Mouse (Mus musculus): Measurements from ENCODE around the gene Cadm2. TPM values are rescaled to one million over a fixed set of nuclear protein-coding genes. Genes with fewer than 3 reads are reported as not detected.

Gene Cadm2
- polyA plus RNA-seq, 2 experiments from 2014 or later = 0.38 TPM; not detected in 1

DNA sequence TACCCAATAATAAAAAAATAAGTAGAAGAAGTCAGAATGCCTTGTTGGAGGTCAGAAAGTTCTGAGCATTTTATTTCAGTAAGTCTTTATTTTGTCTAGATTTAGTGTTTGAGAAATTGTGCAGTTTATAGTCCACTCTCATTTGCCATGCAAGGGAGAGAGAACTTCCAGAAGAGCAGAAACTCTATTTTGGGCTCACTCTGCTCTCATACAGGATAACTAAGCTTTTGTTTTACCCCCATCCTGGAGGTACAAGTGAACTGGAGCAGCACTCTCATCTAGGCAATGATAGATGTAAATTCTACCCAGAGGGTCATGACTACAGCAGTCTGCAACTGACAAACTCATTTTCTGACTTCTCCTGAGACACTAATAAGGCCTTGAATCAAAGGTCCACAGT lies 925.9 kb downstream of the Cadm2 start:
- ATAC-seq = no peak

DNA sequence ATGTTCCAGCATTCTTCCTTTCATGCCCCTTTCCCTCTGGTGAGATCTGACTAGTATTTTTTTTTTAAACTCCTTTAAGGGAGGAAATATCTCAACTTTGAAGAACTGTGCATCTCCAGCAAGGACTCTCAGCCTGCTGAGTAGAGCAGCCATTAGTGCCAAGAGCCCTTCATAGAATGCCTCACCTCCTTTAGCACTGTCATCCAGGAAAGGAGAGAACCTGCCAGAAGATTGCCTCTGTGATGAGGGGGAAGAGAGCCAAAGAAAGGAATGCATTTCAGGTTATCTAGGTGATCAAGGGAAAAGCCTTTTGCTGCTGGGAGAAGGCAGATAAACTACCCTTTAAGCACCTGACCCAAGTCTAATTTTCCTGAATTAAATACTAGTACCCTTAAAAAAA lies 943.5 kb downstream of the Cadm2 start:
- no peak for ATAC-seq

DNA sequence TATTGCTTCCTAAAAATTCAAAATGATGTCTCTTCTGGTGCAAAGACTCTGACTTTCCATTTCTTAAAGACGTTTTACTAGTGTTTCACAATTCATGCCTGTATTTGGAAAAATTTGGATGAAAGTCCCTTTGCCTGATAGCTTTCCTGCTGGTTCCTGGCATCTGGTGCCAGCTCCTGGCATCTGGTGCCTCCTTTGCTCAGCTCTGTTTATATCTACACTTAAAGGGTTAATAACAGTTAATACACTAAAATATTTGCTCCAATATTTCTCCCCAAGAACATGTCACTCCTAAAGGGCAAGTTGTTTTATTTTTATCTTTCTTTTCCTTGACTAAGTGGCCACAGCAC lies 969.7 kb downstream of the Cadm2 start:
- ATAC-seq = no peak

DNA sequence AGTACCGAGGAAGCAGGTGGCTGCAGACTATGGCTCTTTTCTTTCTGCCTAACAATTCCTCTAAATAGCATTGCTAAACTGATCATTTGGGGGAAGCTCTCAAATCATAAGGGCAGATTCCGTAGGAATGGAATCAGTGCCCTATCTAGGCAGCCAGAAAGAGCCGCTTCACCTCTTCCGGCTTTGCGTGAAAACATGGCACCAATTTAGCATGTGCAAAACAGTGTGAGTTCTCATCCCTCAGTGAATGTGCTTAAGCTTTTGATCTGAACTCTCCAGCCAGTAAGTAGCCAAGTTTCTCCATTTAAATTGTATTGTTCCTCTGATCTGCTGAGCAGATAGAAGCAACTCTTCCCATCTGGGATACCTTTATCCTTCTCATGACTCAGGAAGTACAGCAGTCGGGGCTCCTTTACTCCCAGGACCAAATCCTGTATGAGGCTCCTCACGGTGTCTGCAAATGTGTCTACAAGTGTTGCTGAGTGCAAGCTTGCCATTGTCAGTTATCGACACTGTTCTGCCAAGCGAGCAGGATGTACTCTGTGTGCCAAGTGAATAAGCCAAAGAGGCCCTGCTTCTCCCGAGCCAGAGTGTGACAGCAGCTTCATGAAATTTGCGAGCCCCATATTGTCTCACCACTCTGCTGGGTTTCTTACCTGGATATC lies 970.2 kb downstream of the Cadm2 start:
- ATAC-seq = no peak

DNA sequence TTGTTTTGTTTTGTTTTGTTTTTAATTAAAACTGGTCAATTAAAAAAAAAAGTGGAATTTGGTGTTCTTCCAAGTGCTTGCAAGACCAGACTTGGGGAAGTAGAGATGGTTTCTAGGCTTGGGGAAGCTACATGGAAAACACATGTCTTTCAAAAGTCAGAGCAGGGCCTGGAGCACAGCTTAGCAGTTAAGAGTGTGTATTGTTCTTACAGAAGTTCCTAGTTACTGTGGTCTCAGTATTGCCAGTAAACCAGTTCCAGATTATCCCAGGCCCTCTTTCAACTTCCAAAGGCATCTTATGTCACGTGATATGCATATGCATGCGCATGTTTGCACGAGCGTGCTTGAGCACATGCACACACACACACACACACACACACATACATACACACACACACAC lies 972.9 kb downstream of the Cadm2 start:
- no peak for ATAC-seq

DNA sequence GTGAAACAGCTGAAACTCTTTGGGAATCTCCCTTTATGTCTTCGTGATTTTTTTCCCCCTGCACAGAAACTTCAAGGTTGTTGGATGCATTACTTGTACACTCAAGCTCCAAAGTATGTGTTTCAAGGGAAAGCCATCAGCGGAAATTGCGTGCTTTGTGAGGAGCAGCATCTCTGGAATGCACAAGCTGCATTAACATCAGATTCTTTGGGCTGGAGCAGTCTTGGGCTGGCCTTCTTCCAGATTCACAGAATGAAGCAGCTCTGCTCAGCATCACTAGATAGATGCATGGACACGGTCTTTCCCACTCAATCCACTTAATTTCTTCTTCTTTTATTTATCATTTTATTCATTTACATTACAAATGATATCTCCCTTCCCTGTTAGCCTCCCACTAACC lies 977.1 kb downstream of the Cadm2 start:
- no peak for ATAC-seq

DNA sequence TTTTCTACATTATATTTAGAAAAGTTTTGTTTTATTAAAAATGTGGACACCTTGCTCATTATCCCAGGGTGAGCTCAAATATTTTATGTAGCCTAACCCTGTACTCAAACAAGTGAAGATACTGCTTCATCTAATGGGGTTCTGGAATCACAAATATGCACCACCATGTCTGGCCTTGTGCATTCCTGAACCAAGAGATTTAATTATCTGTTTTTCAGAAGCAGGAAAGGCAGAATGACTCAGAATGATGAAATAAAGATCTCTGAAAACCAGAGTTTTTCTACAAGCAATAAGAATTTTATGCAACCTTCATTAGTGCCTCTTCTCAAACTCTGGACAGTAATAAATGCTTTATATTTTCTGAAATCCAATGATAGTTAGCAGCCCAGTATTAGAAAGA lies 993.2 kb downstream of the Cadm2 start:
- ATAC-seq = no peak

DNA sequence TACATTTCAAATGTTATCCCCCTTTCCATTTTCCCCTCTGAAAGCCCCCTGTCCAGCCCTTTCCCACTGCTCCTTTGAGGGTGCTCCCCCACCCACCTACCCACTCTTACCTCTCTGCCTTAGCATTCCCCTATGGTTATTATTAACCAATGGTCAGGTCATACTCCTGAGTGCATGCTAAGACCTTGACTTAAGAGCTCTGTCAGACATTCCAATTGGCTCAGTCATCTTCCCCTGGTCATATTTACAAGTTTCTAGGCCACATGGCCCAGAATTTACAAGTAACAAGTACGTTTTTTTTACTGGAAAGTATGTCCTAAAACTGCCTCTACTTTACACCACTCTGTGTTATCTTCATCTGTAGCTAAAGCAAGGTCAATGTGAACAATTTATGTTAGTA lies 998.3 kb downstream of the Cadm2 start:
- ATAC-seq = no peak

DNA sequence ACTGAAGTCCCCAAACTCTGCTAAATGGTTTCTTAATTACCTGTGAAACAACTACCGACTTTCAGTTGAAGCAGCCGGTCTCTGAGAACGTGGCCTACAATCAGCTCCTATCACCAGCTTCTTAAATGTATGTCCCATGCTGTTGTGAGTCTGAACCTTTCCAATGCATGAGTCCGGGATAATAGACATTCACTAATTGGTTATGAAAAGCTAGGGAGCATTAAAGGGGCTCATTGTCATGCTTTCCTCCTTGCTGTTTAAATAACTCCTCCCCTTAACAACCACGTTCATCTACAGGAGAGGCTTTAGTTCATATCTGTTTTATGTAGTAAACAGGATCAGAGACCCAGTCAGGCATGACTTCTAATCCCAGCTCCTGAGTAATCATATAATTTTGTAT lies 1008.1 kb downstream of the Cadm2 start:
- ATAC-seq = no peak

All from CD4-positive, CD25-positive, alpha-beta regulatory T cell, adult 4 months (primary cell).